26 mouse cellular contexts compared by ENCODE assay signal in genomic region chr1:151307821-151308220, GRCm38 (mm10). TPM values are rescaled to one million over a fixed set of nuclear protein-coding genes. Genes with fewer than 3 reads are reported as not detected.
A peak's percentile ranks its signal among the peaks of the same experiment; 100 is the strongest.
DNase-seq lines count a peak whose midpoint lies in the region; ATAC-seq and TF ChIP-seq lines count a peak whose summit lies in the region.
"Had no signal": no experiment of that assay in that cellular context is flagged by ENCODE, and none has a peak within 500 bp of the region (broad histone marks: within the 10 kb centered on the region; RNA-seq: fewer than 3 reads in every experiment).

No protein-coding gene starts in this region.

- H3K36me3 ChIP-seq in kidney, embryonic 16.5 days (ENCODE audit: insufficient read depth, low read length) = no peaks in the 10 kb centered on the region
- no peaks in the 10 kb centered on the region for H3K36me3 ChIP-seq in intestine, embryonic 15.5 days
- no peaks in the 10 kb centered on the region for H3K36me3 ChIP-seq in small intestine, adult 2 months (ENCODE audit: control insufficient read depth, insufficient read depth, low read length)
- H3K36me3 ChIP-seq in midbrain, embryonic 13.5 days = no peaks in the 10 kb centered on the region
- H3K36me3 ChIP-seq: embryonic facial prominence, embryonic 10.5 days; embryonic facial prominence, embryonic 13.5 days; forebrain, embryonic 12.5 days; hindbrain, embryonic 13.5 days had no signal

- DNase-seq in kidney, adult 11 months = peak; percentile 36
- no peak for DNase-seq in kidney, postnatal 4 days
- peak; percentile 79 for DNase-seq in kidney, adult 9 months
- DNase-seq in urinary bladder, postnatal 25 days (ENCODE audit: low spot score) = no peak
- DNase-seq: adrenal gland, adult 8-10 months; adrenal gland, postnatal 25 days; cerebellum, adult 11-12 months; cerebellum, adult 8-10 months; cerebellum, postnatal 10 days; cerebellum, postnatal 36 days; embryo, embryonic 11 days; gastrocnemius, postnatal 10 days; gastrocnemius, postnatal 36 days; heart, adult 11 months had no signal

- no peak for TF ChIP-seq CTCF in small intestine, adult 2 months (IDR thresholded peaks at IDR 0.05; ENCODE audit: extremely low read depth, insufficient read length, insufficient replicate concordance, low read depth, low read length)

- no peak overlapping the region for H3K27ac ChIP-seq in kidney, embryonic 16.5 days (ENCODE audit: low read length)
- no peak overlapping the region for H3K27ac ChIP-seq in intestine, embryonic 15.5 days
- H3K27ac ChIP-seq in small intestine, adult 2 months (ENCODE audit: insufficient read depth, low read depth, low read length) = peak overlapping the region; percentile 56
- no peak overlapping the region for H3K27ac ChIP-seq in midbrain, embryonic 13.5 days
- H3K27ac ChIP-seq: embryonic facial prominence, embryonic 10.5 days; embryonic facial prominence, embryonic 13.5 days; forebrain, embryonic 12.5 days; hindbrain, embryonic 13.5 days had no signal

- no peak overlapping the region for H3K9ac ChIP-seq in kidney, embryonic 16.5 days (replicated peaks; ENCODE audit: low read length)
- H3K9ac ChIP-seq in intestine, embryonic 15.5 days = no peak overlapping the region
- no peak overlapping the region for H3K9ac ChIP-seq in midbrain, embryonic 13.5 days (replicated peaks)
- H3K9ac ChIP-seq: embryonic facial prominence, embryonic 13.5 days; forebrain, embryonic 12.5 days; hindbrain, embryonic 13.5 days had no signal

- no peak overlapping the region for H3K4me2 ChIP-seq in kidney, embryonic 16.5 days (replicated peaks; ENCODE audit: low read depth, low read length)
- H3K4me2 ChIP-seq in intestine, embryonic 15.5 days (replicated peaks) = no peak overlapping the region
- no peak overlapping the region for H3K4me2 ChIP-seq in midbrain, embryonic 13.5 days (replicated peaks)
- H3K4me2 ChIP-seq: embryonic facial prominence, embryonic 13.5 days; forebrain, embryonic 12.5 days; heart, embryonic 11.5 days; hindbrain, embryonic 13.5 days had no signal

- no peak for TF ChIP-seq POLR2A in small intestine, adult 2 months (IDR thresholded peaks at IDR 0.05; ENCODE audit: low read depth, low read length)

- no peak for ATAC-seq in kidney, embryonic 16.5 days (ENCODE audit: low FRiP score, low TSS enrichment)
- peak; percentile 81 for ATAC-seq in intestine, embryonic 15.5 days
- no peak for ATAC-seq in midbrain, embryonic 13.5 days
- ATAC-seq: activated CD4-positive, CD25-positive, alpha-beta regulatory T cell, adult 4 months; forebrain, embryonic 16.5 days had no signal

- H3K9me3 ChIP-seq in kidney, embryonic 16.5 days (ENCODE audit: low read length) = no peaks in the 10 kb centered on the region
- no peaks in the 10 kb centered on the region for H3K9me3 ChIP-seq in intestine, embryonic 15.5 days
- no peaks in the 10 kb centered on the region for H3K9me3 ChIP-seq in midbrain, embryonic 13.5 days
- H3K9me3 ChIP-seq: embryonic facial prominence, embryonic 10.5 days; embryonic facial prominence, embryonic 13.5 days; forebrain, embryonic 12.5 days; hindbrain, embryonic 13.5 days had no signal

- no peaks in the 10 kb centered on the region for H3K27me3 ChIP-seq in kidney, embryonic 16.5 days (ENCODE audit: insufficient read depth, low read length)
- H3K27me3 ChIP-seq in intestine, embryonic 15.5 days (replicated peaks) = no peaks in the 10 kb centered on the region
- no peaks in the 10 kb centered on the region for H3K27me3 ChIP-seq in small intestine, adult 2 months (ENCODE audit: control insufficient read depth, insufficient read depth, low read length)
- no peaks in the 10 kb centered on the region for H3K27me3 ChIP-seq in midbrain, embryonic 13.5 days
- H3K27me3 ChIP-seq: embryonic facial prominence, embryonic 13.5 days; forebrain, embryonic 12.5 days; hindbrain, embryonic 13.5 days had no signal

- 78% methylated on average over 3 of the region's 3 CpGs for WGBS in kidney, embryonic 16.5 days
- 56% methylated on average over 3 of the region's 3 CpGs for WGBS in intestine, embryonic 15.5 days
- WGBS in small intestine, adult 2 months = 25% methylated on average over 3 of the region's 3 CpGs
- 86% methylated on average over 3 of the region's 3 CpGs for WGBS in midbrain, embryonic 13.5 days

- no peak overlapping the region for H3K4me3 ChIP-seq in kidney, embryonic 16.5 days (ENCODE audit: low read length)
- no peak overlapping the region for H3K4me3 ChIP-seq in intestine, embryonic 15.5 days (replicated peaks)
- no peak overlapping the region for H3K4me3 ChIP-seq in small intestine, adult 2 months (ENCODE audit: low read depth, low read length)
- no peak overlapping the region for H3K4me3 ChIP-seq in midbrain, embryonic 13.5 days (replicated peaks)
- H3K4me3 ChIP-seq: embryonic facial prominence, embryonic 10.5 days; embryonic facial prominence, embryonic 13.5 days; erythroblast, embryonic 14.5 days; forebrain, embryonic 12.5 days; hindbrain, embryonic 13.5 days had no signal

- H3K4me1 ChIP-seq in kidney, embryonic 16.5 days (ENCODE audit: insufficient read depth, low read length) = no peaks in the 10 kb centered on the region
- no peaks in the 10 kb centered on the region for H3K4me1 ChIP-seq in intestine, embryonic 15.5 days (replicated peaks)
- peaks cover 19% of the 10 kb centered on the region for H3K4me1 ChIP-seq in small intestine, adult 2 months (ENCODE audit: control insufficient read depth, insufficient read depth, insufficient read length, low read length)
- no peaks in the 10 kb centered on the region for H3K4me1 ChIP-seq in midbrain, embryonic 13.5 days (replicated peaks)
- H3K4me1 ChIP-seq: embryonic facial prominence, embryonic 10.5 days; embryonic facial prominence, embryonic 13.5 days; forebrain, embryonic 12.5 days; hindbrain, embryonic 13.5 days had no signal

RNA-seq across cellular contexts. Expression of gene Ivns1abp, which starts 36.5 kb away (rescaled TPM):
- 534 and 540 TPM in 2 replicates for polyA plus RNA-seq in kidney, embryonic 16.5 days (2015; fragmentation: Nextera tagmentation; extraction: Ambion mirVana)
- polyA plus RNA-seq in intestine, embryonic 15.5 days (2015; fragmentation: Nextera tagmentation; extraction: Ambion mirVana) = 313 and 339 TPM in 2 replicates
- polyA plus RNA-seq in small intestine, adult 2 months (2012; rRNA removed) = 14.1 and 37.6 TPM in 2 replicates
- polyA plus RNA-seq in midbrain, embryonic 13.5 days (2015; fragmentation: Nextera tagmentation; extraction: Ambion mirVana) = 304 and 319 TPM in 2 replicates

Comparison
In these comparisons a context has a peak if more than half of its experiments do, and no peak if none do; other contexts are left out.
1. DNase-seq: peak in kidney, adult 11 months (single experiment) and kidney, adult 9 months (single experiment); none in kidney, postnatal 4 days (0 of 2) and urinary bladder, postnatal 25 days (single experiment).